Mouse (Mus musculus) MEL (cell line): Measurements from ENCODE around the gene Rprd1b. TPM values are rescaled to one million over a fixed set of nuclear protein-coding genes. Genes with fewer than 3 reads are reported as not detected.

ENCODE experiments used
- DNase-seq: peaks from one replicate; pipeline ENCODE4 v3.0.0; 2011; ENCODE audit warnings: low read depth, low spot score
- H3K27ac ChIP-seq: 2 replicates; pipeline ENCODE4 v1.5.1; 2012; ENCODE audit warnings: low read depth, mild to moderate bottlenecking, control low read depth, low read length, moderate library complexity; ENCODE audit not compliant: control insufficient read depth
- H3K27me3 ChIP-seq, 2 experiments: fragments of 150-350 bp in 1 of 2; sonication (generic) in 1 of 2; 2 replicates each; pipeline ENCODE4 v1.6.1; 2012; ENCODE audit warnings: low read length in 2 of 2, mild to moderate bottlenecking in 2 of 2, improper control_type of control experiment in 1 of 2, moderate library complexity in 1 of 2; ENCODE audit not compliant: insufficient read depth in 2 of 2, control insufficient read depth in 1 of 2
- H3K36me3 ChIP-seq, 2 experiments: 2 replicates each; pipeline ENCODE4 v1.6.1; 2012 to 2014; ENCODE audit warnings: low read length in 2 of 2, improper control_type of control experiment in 1 of 2, inconsistent platforms in 1 of 2, mild to moderate bottlenecking in 1 of 2; ENCODE audit not compliant: insufficient read depth in 2 of 2, control insufficient read depth in 1 of 2
- H3K4me1 ChIP-seq, 2 experiments: fragments of 150-350 bp in 1 of 2; sonication (generic) in 1 of 2; 2 replicates each; pipeline ENCODE4 v1.6.1; 2012; ENCODE audit warnings: low read length in 2 of 2, improper control_type of control experiment in 1 of 2, mild to moderate bottlenecking in 1 of 2; ENCODE audit not compliant: insufficient read depth in 2 of 2, control insufficient read depth in 1 of 2
- H3K4me3 ChIP-seq, 2 experiments: fragments of 150-350 bp in 1 of 2; sonication (generic) in 1 of 2; 2 replicates each; pipeline ENCODE4 v1.5.1; 2012; ENCODE audit warnings: low read depth in 2 of 2, low read length in 2 of 2, mild to moderate bottlenecking in 2 of 2, moderate library complexity in 2 of 2, control low read depth in 1 of 2, improper control_type of control experiment in 1 of 2; ENCODE audit not compliant: control insufficient read depth in 1 of 2, insufficient read depth in 1 of 2
- H3K79me2 ChIP-seq: 2 replicates; pipeline ENCODE4 v1.6.1; 2012; ENCODE audit warnings: mild to moderate bottlenecking, low read length, moderate library complexity; ENCODE audit not compliant: control insufficient read depth, poor library complexity, insufficient read depth
- H3K9ac ChIP-seq: 2 replicates; pipeline ENCODE4 v1.6.1; 2012; ENCODE audit warnings: low read depth, mild to moderate bottlenecking, control low read depth, low read length, moderate library complexity; ENCODE audit not compliant: control insufficient read depth, poor library complexity, severe bottlenecking
- H3K9me3 ChIP-seq: fragments of 150-350 bp; sonication (generic); replicated peaks from 2 replicates; pipeline ENCODE4 v1.6.1; 2012; ENCODE audit warnings: mild to moderate bottlenecking, low read length, improper control_type of control experiment, moderate library complexity; ENCODE audit not compliant: insufficient read depth
- BHLHE40 ChIP-seq: IDR thresholded peaks from 2 replicates; pipeline ENCODE4 v1.6.1; 2012; ENCODE audit warnings: low read depth, mild to moderate bottlenecking, inconsistent platforms, low read length, improper control_type of control experiment, borderline replicate concordance
- CTCF ChIP-seq, 3 experiments: IDR thresholded peaks in 2 of 3; conservative IDR thresholded peaks in 1 of 3; 2 replicates each; pipeline ENCODE4 v1.5.1; 2011 to 2012; ENCODE audit warnings: low read length in 3 of 3, low read depth in 2 of 3, mild to moderate bottlenecking in 2 of 3, improper control_type of control experiment in 1 of 3, inconsistent platforms in 1 of 3, mixed read lengths in 1 of 3, moderate library complexity in 1 of 3; ENCODE audit not compliant: control insufficient read depth in 1 of 3, insufficient read depth in 1 of 3, poor library complexity in 1 of 3, severe bottlenecking in 1 of 3
- E2F4 ChIP-seq: IDR thresholded peaks from 2 replicates; pipeline ENCODE4 v1.6.1; 2011; ENCODE audit warnings: low read depth, low read length, improper control_type of control experiment, borderline replicate concordance
- EP300 ChIP-seq, 2 experiments: IDR thresholded peaks; 2 replicates each; pipeline ENCODE4 v1.6.1; 2011; ENCODE audit warnings: improper control_type of control experiment in 2 of 2, low read length in 2 of 2, low read depth in 1 of 2, mild to moderate bottlenecking in 1 of 2
- GATA1 ChIP-seq: IDR thresholded peaks from 2 replicates; pipeline ENCODE4 v1.6.1; 2011; ENCODE audit warnings: low read depth, low read length, improper control_type of control experiment
- MAX ChIP-seq: IDR thresholded peaks from 2 replicates; pipeline ENCODE4 v1.6.1; 2011; ENCODE audit warnings: low read length, improper control_type of control experiment
- MAZ ChIP-seq: IDR thresholded peaks from 2 replicates; pipeline ENCODE4 v1.6.1; 2012; ENCODE audit warnings: low read depth, mild to moderate bottlenecking, inconsistent platforms, low read length, improper control_type of control experiment
- MYB ChIP-seq: IDR thresholded peaks from 2 replicates; pipeline ENCODE4 v1.6.1; 2011; ENCODE audit warnings: mild to moderate bottlenecking, low read depth, low read length, improper control_type of control experiment
- MYC ChIP-seq: IDR thresholded peaks from 2 replicates; pipeline ENCODE4 v1.6.1; 2011; ENCODE audit warnings: low read depth, mild to moderate bottlenecking, low read length, improper control_type of control experiment, moderate library complexity
- NELFE ChIP-seq: IDR thresholded peaks from 2 replicates; pipeline ENCODE4 v1.6.1; 2011; ENCODE audit warnings: low read depth, low read length, improper control_type of control experiment
- POLR2A ChIP-seq, 2 experiments: IDR thresholded peaks; 2 replicates each; pipeline ENCODE4 v1.6.1; 2011 to 2012; ENCODE audit warnings: low read length in 2 of 2, mild to moderate bottlenecking in 2 of 2, control low read depth in 1 of 2, improper control_type of control experiment in 1 of 2, low read depth in 1 of 2, moderate library complexity in 1 of 2; ENCODE audit not compliant: control insufficient read depth in 1 of 2, insufficient read depth in 1 of 2, poor library complexity in 1 of 2
- POLR2AphosphoS2 ChIP-seq: IDR thresholded peaks from 2 replicates; pipeline ENCODE4 v1.6.1; 2011; ENCODE audit warnings: low read length, improper control_type of control experiment
- RAD21 ChIP-seq: IDR thresholded peaks from 2 replicates; pipeline ENCODE4 v1.6.1; 2011; ENCODE audit warnings: mild to moderate bottlenecking, low read depth, low read length, improper control_type of control experiment
- USF1 ChIP-seq: IDR thresholded peaks from 2 replicates; pipeline ENCODE4 v1.6.1; 2014; ENCODE audit warnings: low read depth, mild to moderate bottlenecking, inconsistent platforms, low read length, improper control_type of control experiment, moderate library complexity
- ZC3H11A ChIP-seq: IDR thresholded peaks from 2 replicates; pipeline ENCODE4 v1.6.1; 2012; ENCODE audit warnings: low read depth, mild to moderate bottlenecking, inconsistent platforms, low read length, improper control_type of control experiment
- ZKSCAN1 ChIP-seq: IDR thresholded peaks from 2 replicates; pipeline ENCODE4 v1.6.1; 2012; ENCODE audit warnings: low read depth, mild to moderate bottlenecking, inconsistent platforms, low read length, improper control_type of control experiment, moderate library complexity
- polyA plus RNA-seq, 2 experiments: library from polyadenylated mRNA; stranded (reverse) in 1 of 2; unstranded in 1 of 2; fragments of >175 nt in 1 of 2; fragments of >200 nt in 1 of 2; gene quantifications; 2 replicates each; pipeline versions ENCODE4 v1.2.1 to v1.2.4; 2012; ENCODE audit warnings: low replicate concordance in 2 of 2, low read depth in 1 of 2; ENCODE audit not compliant: insufficient read length in 2 of 2, insufficient read depth in 1 of 2, missing spikeins in 1 of 2
- total RNA-seq: library from RNA; depleted of rRNA; stranded (reverse); fragments of 300-350 nt; gene quantifications from 2 replicates; pipeline ENCODE4 v1.2.3, GENCODE M21; 2012

The Rprd1b gene
- total and polyA plus RNA-seq, 3 experiments, result 14.2 to 35.1 TPM; not detected in 1

- no peak overlapping the region for H3K4me3 ChIP-seq
- TF ChIP-seq E2F4 (no peak), USF1 (peak; percentile 56; the same call in 1 of the 2 replicates)
- TF ChIP-seq, all 39 proteins: peak for 1
- H3K27ac ChIP-seq, result no peak overlapping the region
- H3K79me2 ChIP-seq, result no peaks in the 10 kb centered on the region
- no peak overlapping the region for H3K9ac ChIP-seq
- DNase-seq, result no peak
- peaks cover 0 to 9% of the 10 kb centered on the region in 2 experiments; a peak in 2 of 4 replicates for H3K4me1 ChIP-seq
- no peaks in the 10 kb centered on the region for H3K27me3 ChIP-seq
- peaks cover 0 to 3% of the 10 kb centered on the region in 2 experiments; a peak in 1 of 4 replicates for H3K36me3 ChIP-seq
- no peaks in the 10 kb centered on the region for H3K9me3 ChIP-seq
Measured at GRCm38 (mm10) chr2:158167496-158168205, 139.4 kb downstream of the Rprd1b start.

DNA sequence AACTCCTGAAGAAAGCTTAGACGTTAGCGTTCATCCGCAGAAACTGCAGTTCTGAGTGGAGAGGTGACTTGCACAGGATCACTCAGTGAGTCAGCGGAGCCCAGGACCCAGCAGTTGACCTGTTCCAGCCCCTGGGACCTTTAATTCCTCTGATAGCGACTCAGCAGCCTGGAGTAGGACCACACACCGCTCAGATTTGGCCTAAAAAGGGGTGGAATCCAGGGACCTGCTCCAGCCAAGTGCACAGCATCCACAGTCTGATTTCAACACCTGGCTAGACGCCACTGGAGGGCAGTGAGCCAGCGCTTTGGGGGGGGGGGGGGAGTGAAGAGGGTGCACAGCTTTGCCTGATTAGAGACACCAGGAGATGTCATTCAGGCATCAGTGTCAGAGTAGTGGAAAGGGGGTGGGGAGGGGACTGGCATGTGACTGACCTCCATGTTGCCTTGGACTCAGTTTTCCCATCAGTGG is 140.5 kb downstream of the Rprd1b start:
- H3K9me3 ChIP-seq, result no peaks in the 10 kb centered on the region
- peaks cover 0 to 9% of the 10 kb centered on the region in 2 experiments; a peak in 2 of 4 replicates for H3K4me1 ChIP-seq
- no peaks in the 10 kb centered on the region for H3K79me2 ChIP-seq
- H3K27ac ChIP-seq, result no peak overlapping the region
- H3K27me3 ChIP-seq, result no peaks in the 10 kb centered on the region
- peaks cover 0 to 3% of the 10 kb centered on the region in 2 experiments; a peak in 1 of 4 replicates for H3K36me3 ChIP-seq
- H3K9ac ChIP-seq, result no peak overlapping the region
- no peak for DNase-seq
- no peak overlapping the region for H3K4me3 ChIP-seq
- TF ChIP-seq MAZ (no peak), CTCF (IDR thresholded peaks at IDR 0.05 in 2 of 3, conservative IDR thresholded peaks at IDR 0.05 in 1 of 3; ENCODE audit: control insufficient read depth in 1 of 3, insufficient read depth in 1 of 3, low read depth in 2 of 3, low read length in 3 of 3, poor library complexity in 1 of 3, severe bottlenecking in 1 of 3) (no peak), MAX (no peak), BHLHE40 (no peak), POLR2AphosphoS2 (no peak), ZC3H11A (no peak), ZKSCAN1 (no peak), EP300 (IDR thresholded peaks at IDR 0.05; ENCODE audit: low read depth in 1 of 2, low read length in 2 of 2) (no peak), MYC (no peak), USF1 (no peak), MYB (no peak)

DNA sequence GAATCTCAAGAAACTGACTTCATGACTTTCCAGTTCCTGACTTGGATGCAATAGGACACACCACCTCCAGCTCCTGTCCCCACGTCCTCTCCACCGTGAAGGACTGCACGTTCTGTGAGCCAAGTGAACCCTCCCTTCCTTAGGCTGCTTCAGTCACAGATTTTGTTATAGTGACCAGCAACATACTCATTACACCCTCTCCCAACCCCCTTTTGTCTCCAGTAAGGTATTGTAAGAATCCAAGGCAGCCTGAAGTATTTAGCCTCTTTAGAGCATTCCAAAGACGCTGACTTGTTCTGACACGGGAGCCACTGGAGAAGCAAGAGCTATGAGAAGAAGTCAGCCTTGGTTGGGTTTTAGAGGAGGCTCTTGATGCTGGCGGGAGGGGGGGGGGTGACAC is 141.1 kb downstream of the Rprd1b start:
- Histone ChIP-seq H3K4me1 (peaks cover 0 to 9% of the 10 kb centered on the region in 2 experiments; a peak in 2 of 4 replicates), H3K27ac (no peak overlapping the region), H3K79me2 (no peaks in the 10 kb centered on the region), H3K9ac (no peak overlapping the region), H3K9me3 (no peaks in the 10 kb centered on the region), H3K36me3 (peaks cover 0 to 3% of the 10 kb centered on the region in 2 experiments; a peak in 1 of 4 replicates), H3K27me3 (no peaks in the 10 kb centered on the region), H3K4me3 (no peak overlapping the region)
- TF ChIP-seq RAD21 (no peak), MAX (no peak), NELFE (no peak), GATA1 (no peak), POLR2A (IDR thresholded peaks at IDR 0.05; ENCODE audit: control insufficient read depth in 1 of 2, insufficient read depth in 1 of 2, low read depth in 1 of 2, low read length in 2 of 2, poor library complexity in 1 of 2) (no peak), ZC3H11A (no peak)
- no peak for DNase-seq
